Mouse (Mus musculus): Measurements from ENCODE around the gene Xkr8.

DNA sequence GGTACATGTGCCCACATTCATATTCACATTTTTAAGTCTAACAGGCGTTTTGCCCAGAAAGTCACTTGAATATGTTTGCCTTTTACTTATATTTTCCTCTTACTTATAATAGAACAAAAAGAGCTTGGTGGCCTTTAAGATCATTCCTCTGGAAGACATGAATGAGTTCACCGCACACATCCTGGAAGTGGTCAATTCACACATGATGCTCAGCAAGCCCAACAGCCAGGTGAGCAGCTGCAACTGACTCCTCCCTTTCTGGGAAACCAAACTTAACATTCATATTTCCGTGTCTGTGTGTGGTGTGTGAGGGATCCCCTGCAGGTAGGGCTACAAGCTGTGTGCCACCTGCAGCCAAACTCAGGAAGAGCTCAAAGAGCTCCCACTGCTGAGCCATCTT is 42.6 kb upstream of the Xkr8 start:
- TF ChIP-seq CTCF (IDR thresholded peaks at IDR 0.05) (no peak), EP300 (IDR thresholded peaks at IDR 0.05) (no peak)

All from lung, postnatal 0 days (tissue).